Mouse (Mus musculus) kidney, adult 8-10 months (tissue): ENCODE data around the gene Olfr463.
"Not testable (repeated sequence)": the region's sequence is repeated elsewhere in the genome, so short reads cannot be mapped to it uniquely, and the experiment has no call there.

Experiments used
- DNase-seq, 2 experiments: peaks; one replicate each; pipeline ENCODE4 v3.0.0; 2022

Olfr463 gene

GRCm38 (mm10) chr11:87897287-87897686 lies at the start of gene Olfr463:
Gene Olfr463 (minus strand): TSS chr11:87897387.
- DNase-seq = no peak

- DNase-seq = no peak
Observed at GRCm38 (mm10) chr11:87935467-87935866, 38.3 kb upstream of the Olfr463 start.

GRCm38 (mm10) chr11:87933731-87934130 lies 36.5 kb upstream of the Olfr463 start:
- DNase-seq = no peak

- DNase-seq = no peak
Observed at GRCm38 (mm10) chr11:87930348-87930747, 33.2 kb upstream of the Olfr463 start.

- no peak for DNase-seq
Observed at GRCm38 (mm10) chr11:87920966-87921365, 23.8 kb upstream of the Olfr463 start, which contains the start of gene Olfr464. Gene Olfr464 (minus strand): TSS chr11:87920967.

- DNase-seq = no peak
Observed at GRCm38 (mm10) chr11:87920301-87920700, 23.1 kb upstream of the Olfr463 start.

GRCm38 (mm10) chr11:87916005-87916404 lies 18.8 kb upstream of the Olfr463 start:
- no peak for DNase-seq

- DNase-seq = no peak
Observed at GRCm38 (mm10) chr11:87904331-87904730, 7.1 kb upstream of the Olfr463 start.

- no peak for DNase-seq
Observed at GRCm38 (mm10) chr11:87892168-87892567, 5.0 kb downstream of the Olfr463 start, which contains the start of gene Olfr462. Gene Olfr462 (minus strand): TSS chr11:87892268.

GRCm38 (mm10) chr11:87884856-87885255 lies 12.3 kb downstream of the Olfr463 start:
- no peak for DNase-seq

- no peak for DNase-seq
Observed at GRCm38 (mm10) chr11:87883493-87883892, 13.7 kb downstream of the Olfr463 start.

- DNase-seq = no peak
Observed at GRCm38 (mm10) chr11:87881714-87882113, 15.5 kb downstream of the Olfr463 start.

- DNase-seq = no peak
Observed at GRCm38 (mm10) chr11:87879826-87880225, 17.4 kb downstream of the Olfr463 start.

- no peak for DNase-seq
Observed at GRCm38 (mm10) chr11:87875436-87875835, 21.8 kb downstream of the Olfr463 start, which contains the start of gene Epx. Gene Epx (minus strand): TSS chr11:87875536.

- DNase-seq = no peak
Observed at GRCm38 (mm10) chr11:87871766-87872165, 25.4 kb downstream of the Olfr463 start.

GRCm38 (mm10) chr11:87870096-87870495 lies 27.1 kb downstream of the Olfr463 start:
- no peak for DNase-seq

GRCm38 (mm10) chr11:87866891-87867290 lies 30.3 kb downstream of the Olfr463 start:
- DNase-seq = not testable (repeated sequence)

- DNase-seq = no peak
Observed at GRCm38 (mm10) chr11:87862805-87863204, 34.4 kb downstream of the Olfr463 start.

- no peak for DNase-seq
Observed at GRCm38 (mm10) chr11:87860426-87860825, 36.8 kb downstream of the Olfr463 start.

GRCm38 (mm10) chr11:87859273-87859672 lies 37.9 kb downstream of the Olfr463 start:
- DNase-seq = no peak

- no peak for DNase-seq
Observed at GRCm38 (mm10) chr11:87854550-87854949, 42.6 kb downstream of the Olfr463 start.

- DNase-seq = peak in 1 of 2 experiments; percentile 6
Observed at GRCm38 (mm10) chr11:87853597-87853954, 43.6 kb downstream of the Olfr463 start.

- DNase-seq = peak; percentile 83 to 91
Observed at GRCm38 (mm10) chr11:87852690-87853596, 44.2 kb downstream of the Olfr463 start, which contains the start of gene Mks1. Gene Mks1 (plus strand): TSS chr11:87853215.

- no peak for DNase-seq
Observed at GRCm38 (mm10) chr11:87847884-87848283, 49.3 kb downstream of the Olfr463 start.
